Mouse (Mus musculus): ENCODE data around the gene Tgfbr2.

- TF ChIP-seq TAL1 (IDR thresholded peaks at IDR 0.05; ENCODE audit: low read length) = no peak
- no peak for TF ChIP-seq MXI1 (IDR thresholded peaks at IDR 0.05; ENCODE audit: low read depth, low read length)
- no peak for TF ChIP-seq POLR2A (IDR thresholded peaks at IDR 0.05; ENCODE audit: control insufficient read depth in 1 of 2, insufficient read depth in 1 of 2, low read depth in 1 of 2, low read length in 2 of 2, poor library complexity in 1 of 2)
- no peak for TF ChIP-seq CHD1 (IDR thresholded peaks at IDR 0.05; ENCODE audit: low read depth, low read length)
- no peak for TF ChIP-seq ETS1 (IDR thresholded peaks at IDR 0.05; ENCODE audit: low read depth, low read length)
These were observed 46.8 kb upstream of the Tgfbr2 start for GRCm38 (mm10) chr9:116222000-116222399.
